Mouse (Mus musculus) cerebellum, postnatal 10 days (tissue): ENCODE data around the gene Rexo1.
A peak's percentile ranks its signal among the peaks of the same experiment; 100 is the strongest.

Source experiments
- DNase-seq, 2 experiments: peaks; one replicate each; pipeline ENCODE4 v3.0.0; 2021; ENCODE audit warnings: mixed read lengths in 2 of 2

Rexo1 gene

GRCm38 (mm10) chr10:80584642-80585552 lies 23.5 kb upstream of the Rexo1 start:
- DNase-seq: peak in 1 of 2 experiments; percentile 20

GRCm38 (mm10) chr10:80584045-80584488 lies 22.7 kb upstream of the Rexo1 start:
- peak; percentile 60 to 62 for DNase-seq

GRCm38 (mm10) chr10:80583047-80583446 lies 21.7 kb upstream of the Rexo1 start:
- DNase-seq: no peak

GRCm38 (mm10) chr10:80578911-80579310 lies 17.6 kb upstream of the Rexo1 start:
- DNase-seq: peak; percentile 74 to 78

GRCm38 (mm10) chr10:80578131-80578750 lies 16.9 kb upstream of the Rexo1 start:
- peak; percentile 84 for DNase-seq

GRCm38 (mm10) chr10:80577195-80578130 lies 16.1 kb upstream of the Rexo1 start, which contains the start of gene Klf16:
Gene Klf16, minus strand, starts transcription at chr10:80577321.
- DNase-seq: peak; percentile 89 to 94

GRCm38 (mm10) chr10:80576351-80577194 lies 15.2 kb upstream of the Rexo1 start:
- peak; percentile 72 to 73 for DNase-seq

GRCm38 (mm10) chr10:80575925-80576324 lies 14.6 kb upstream of the Rexo1 start:
- DNase-seq: no peak

- no peak for DNase-seq
Measured at GRCm38 (mm10) chr10:80574896-80575295, 13.5 kb upstream of the Rexo1 start.

GRCm38 (mm10) chr10:80573944-80574343 lies 12.6 kb upstream of the Rexo1 start:
- DNase-seq: peak; percentile 46 to 50

- peak; percentile 36 to 49 for DNase-seq
Measured at GRCm38 (mm10) chr10:80572477-80572876, 11.1 kb upstream of the Rexo1 start.

GRCm38 (mm10) chr10:80570871-80571836 lies 9.8 kb upstream of the Rexo1 start:
- peak; percentile 84 to 87 for DNase-seq

GRCm38 (mm10) chr10:80570419-80570818 lies 9.1 kb upstream of the Rexo1 start:
- peak in 1 of 2 experiments; percentile 24 for DNase-seq

GRCm38 (mm10) chr10:80569664-80570066 lies 8.3 kb upstream of the Rexo1 start:
- DNase-seq: peak; percentile 39 to 46

- DNase-seq: no peak
Measured at GRCm38 (mm10) chr10:80568876-80569275, 7.5 kb upstream of the Rexo1 start.

- DNase-seq: peak; percentile 95 to 96
Measured at GRCm38 (mm10) chr10:80566375-80567092, 5.2 kb upstream of the Rexo1 start.

GRCm38 (mm10) chr10:80560621-80561020 lies 739 bp downstream of the Rexo1 start:
- no peak for DNase-seq

- no peak for DNase-seq
Measured at GRCm38 (mm10) chr10:80559431-80559830, 1.9 kb downstream of the Rexo1 start.

GRCm38 (mm10) chr10:80557346-80557965 lies 3.9 kb downstream of the Rexo1 start:
- peak; percentile 91 to 94 for DNase-seq
